Mouse (Mus musculus) retina, embryonic 14.5 days (tissue): Measurements from ENCODE around the gene Gm9125.
"Not testable (repeated sequence)": the region's sequence is repeated elsewhere in the genome, so short reads cannot be mapped to it uniquely, and the experiment has no call there.

ENCODE experiments used
- DNase-seq: peaks from one replicate; pipeline ENCODE4 v3.0.0-alpha.2; 2015; ENCODE audit warnings: low spot score

Gene Gm9125

DNA sequence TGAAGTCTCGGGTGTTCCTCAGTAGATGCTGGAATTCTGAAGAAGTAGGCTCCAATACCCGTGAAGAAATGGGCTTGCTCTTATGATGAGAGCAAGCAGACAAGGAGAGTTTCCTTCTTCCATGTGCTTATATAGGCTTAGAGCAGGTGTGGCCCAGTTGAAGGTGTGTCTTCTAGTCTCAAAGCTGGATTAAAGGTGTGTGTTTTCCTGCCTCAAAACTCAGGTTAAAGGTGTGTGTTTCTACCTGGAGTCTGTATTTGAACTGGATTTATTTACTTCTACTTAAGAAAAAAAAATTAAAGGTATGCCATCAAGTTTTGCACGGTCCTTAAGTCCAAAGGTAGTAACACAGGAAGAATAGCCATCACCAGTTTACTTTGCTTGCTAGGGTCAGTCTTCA lies at the start of gene Gm9125:
Gm9125 (minus strand) TSS at position 101 of the 400 bp plus-strand sequence.
- DNase-seq: not testable (repeated sequence)

DNA sequence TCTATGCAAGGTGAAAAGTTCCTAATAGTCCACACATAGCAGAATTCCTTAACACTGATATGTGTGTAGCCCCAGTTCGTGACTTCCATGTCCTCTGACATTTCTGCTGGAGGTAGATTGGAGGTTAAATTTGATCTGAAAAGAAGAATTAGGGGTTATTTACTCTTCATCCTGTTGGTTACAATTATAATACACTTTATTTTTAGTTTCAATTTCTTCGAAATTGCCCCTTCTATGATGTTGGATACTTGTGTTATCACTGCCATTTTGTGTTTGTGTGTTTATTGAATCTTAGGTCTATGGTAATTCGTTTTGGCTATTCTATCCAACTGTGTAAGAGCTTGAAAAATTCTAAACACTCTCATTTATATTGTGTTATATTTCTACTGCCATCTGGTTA lies 17.9 kb upstream of the Gm9125 start, which contains the start of gene Gm10697:
Gm10697 (minus strand) TSS at position 101 of the 400 bp plus-strand sequence.
- not testable (repeated sequence) for DNase-seq

DNA sequence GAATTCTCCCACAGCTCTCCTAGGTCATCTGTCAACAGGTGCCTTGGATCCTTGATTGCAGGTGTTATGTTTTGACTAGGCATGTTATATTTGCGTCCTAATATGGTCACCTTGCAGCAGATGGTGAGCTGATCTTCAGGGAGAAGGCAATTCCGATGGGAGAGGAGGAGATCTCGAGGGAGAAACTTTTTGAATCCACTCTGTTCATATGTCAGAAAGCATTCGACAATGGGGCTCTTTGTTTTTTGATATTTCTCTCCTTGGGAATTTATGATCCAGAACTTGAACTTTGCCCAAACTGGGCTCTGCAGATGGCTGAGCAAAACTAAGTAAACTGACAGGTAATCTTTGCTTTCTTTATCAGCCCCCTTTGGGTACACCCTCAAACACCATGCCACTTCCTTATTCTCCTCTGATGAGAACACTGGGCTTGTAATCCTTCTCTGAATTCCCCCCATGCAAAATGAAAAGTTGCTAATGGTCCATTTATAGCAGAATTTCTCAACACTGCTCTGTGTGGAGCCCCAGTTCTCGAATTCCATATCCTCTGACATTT lies 5.0 kb downstream of the Gm9125 start:
- DNase-seq: not testable (repeated sequence)

DNA sequence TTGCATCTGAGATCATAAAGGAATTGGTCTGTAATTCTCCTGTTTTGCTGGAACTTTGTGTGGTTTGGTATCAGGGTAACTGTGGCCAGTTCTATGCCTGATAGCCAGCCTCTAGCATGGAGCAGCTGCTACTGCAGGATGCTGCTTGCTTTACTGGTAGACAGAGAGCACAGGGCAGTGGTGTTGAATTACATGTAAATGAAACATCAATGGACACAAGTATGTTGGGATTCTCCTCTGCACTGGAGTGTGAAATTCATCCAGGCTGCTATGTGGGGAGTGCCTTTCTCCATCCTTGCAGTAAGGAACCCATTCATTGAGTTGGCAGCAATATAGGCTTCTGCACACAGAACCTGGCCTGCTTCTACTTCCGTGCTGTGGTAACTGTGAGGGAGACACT lies 16.4 kb downstream of the Gm9125 start:
- DNase-seq: not testable (repeated sequence)

DNA sequence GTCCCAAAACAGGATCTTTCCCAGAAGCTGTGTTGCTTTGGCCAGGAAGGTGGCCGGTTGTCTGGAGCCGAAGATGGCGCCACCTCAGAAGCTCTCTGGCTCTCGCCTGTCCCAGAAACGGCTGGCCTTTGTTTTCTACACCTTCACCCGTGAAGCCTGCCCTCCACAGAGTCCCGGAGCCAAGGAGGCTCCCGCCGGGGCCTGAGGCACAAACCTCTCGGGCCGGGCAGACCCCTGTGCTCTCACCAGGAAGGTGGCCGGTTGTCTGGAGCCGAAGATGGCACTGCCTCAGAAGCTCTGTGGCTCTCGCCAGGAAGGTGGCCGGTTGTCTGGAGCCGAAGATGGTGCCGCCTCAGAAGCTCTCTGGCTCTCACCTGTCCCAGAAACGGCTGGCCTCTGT lies 20.3 kb downstream of the Gm9125 start:
- not testable (repeated sequence) for DNase-seq
